In the genomic region with DNA sequence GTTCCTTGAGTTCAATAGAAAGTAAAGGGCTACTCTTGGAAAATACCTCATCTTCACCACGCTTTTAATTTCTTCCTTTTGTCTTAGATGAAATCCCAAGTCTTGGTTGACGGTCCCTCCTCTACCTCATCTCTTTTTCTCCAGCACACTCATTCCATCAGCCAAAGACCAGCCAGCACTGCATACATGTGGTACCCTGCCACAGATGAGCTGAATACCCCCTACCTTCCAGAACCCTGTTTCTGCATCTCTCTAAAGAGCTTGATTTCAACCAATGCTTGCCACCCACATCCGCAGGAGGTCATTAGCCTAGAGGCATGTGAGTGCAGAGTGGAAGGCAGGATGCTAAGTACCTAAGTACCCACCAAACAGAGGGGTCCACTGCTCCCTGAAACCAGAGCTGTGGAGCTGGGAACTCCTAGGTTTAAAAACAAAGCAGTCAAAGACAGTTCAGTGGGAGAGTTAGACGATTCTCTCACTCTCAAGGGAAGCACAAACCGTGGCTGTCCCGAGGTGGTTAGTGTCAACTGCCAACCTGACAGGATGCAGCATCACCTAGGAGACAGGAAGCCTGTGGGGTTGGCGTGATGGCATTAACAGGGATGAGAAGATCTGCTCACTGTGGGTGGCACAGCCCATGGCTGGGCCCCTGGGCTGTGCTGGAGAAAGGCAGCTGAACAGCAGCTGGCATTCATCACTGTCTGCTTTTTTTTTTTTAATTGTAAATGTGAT, we compare ENCODE assay signal across 8 mouse cellular contexts.
DNase-seq lines count a peak whose midpoint lies in the region; ATAC-seq and TF ChIP-seq lines count a peak whose summit lies in the region.

No protein-coding gene starts in this region.

- no peak for TF ChIP-seq EP300 in liver, postnatal 0 days (IDR thresholded peaks at IDR 0.05; ENCODE audit: low read depth)

- no peaks in the 10 kb centered on the region for H3K36me3 ChIP-seq in midbrain, embryonic 16.5 days (ENCODE audit: control insufficient read depth, insufficient read depth, low read length)
- no peaks in the 10 kb centered on the region for H3K36me3 ChIP-seq in liver, postnatal 0 days (replicated peaks; ENCODE audit: insufficient read depth, low read length)

- DNase-seq in frontal cortex, adult 2 months (ENCODE audit: extremely low spot score in 1 of 2, low spot score in 1 of 2): no peak
- peak; percentile 90 for DNase-seq in MN1 (ENCODE audit: low spot score)
- DNase-seq in liver, postnatal 0 days: no peak
- DNase-seq in urinary bladder, adult 18-20 months (ENCODE audit: low spot score in 2 of 2): no peak
- DNase-seq in kidney, postnatal 14 days: no peak

- no peaks in the 10 kb centered on the region for H3K27me3 ChIP-seq in midbrain, embryonic 16.5 days (ENCODE audit: control insufficient read depth, insufficient read depth, low read depth, low read length)
- H3K27me3 ChIP-seq in liver, postnatal 0 days (ENCODE audit: insufficient read depth, low read length): no peaks in the 10 kb centered on the region

- no peaks in the 10 kb centered on the region for H3K9me3 ChIP-seq in midbrain, embryonic 16.5 days (replicated peaks; ENCODE audit: control insufficient read depth, low read length, poor library complexity, severe bottlenecking)
- no peaks in the 10 kb centered on the region for H3K9me3 ChIP-seq in liver, postnatal 0 days (ENCODE audit: low read length)

- H3K9ac ChIP-seq in midbrain, embryonic 16.5 days (ENCODE audit: low read depth, low read length): no peak overlapping the region
- no peak overlapping the region for H3K9ac ChIP-seq in liver, postnatal 0 days (replicated peaks)

- TF ChIP-seq CTCF in liver, postnatal 0 days (IDR thresholded peaks at IDR 0.05; ENCODE audit: low read depth): no peak

- H3K4me1 ChIP-seq in midbrain, embryonic 16.5 days (ENCODE audit: control insufficient read depth, insufficient read depth, low read length): peaks cover 16% of the 10 kb centered on the region
- H3K4me1 ChIP-seq in liver, postnatal 0 days (ENCODE audit: insufficient read depth): no peaks in the 10 kb centered on the region; the same call in 1 of the 2 replicates

- WGBS in midbrain, embryonic 16.5 days: 33% methylated on average over 7 of the region's 7 CpGs
- WGBS in liver, postnatal 0 days (ENCODE audit: insufficient replicate concordance): 69% methylated on average over 7 of the region's 7 CpGs

- ATAC-seq in frontal cortex, adult (ENCODE audit: low TSS enrichment): 0 out of 2 replicates have a peak, but pooled peaks have one; percentile 20
- peak; percentile 25 to 37; a peak in 2 of 4 replicates for ATAC-seq in hematopoietic stem cell, adult 5-6 weeks (replicated peaks in 1 of 2; ENCODE audit: insufficient read depth in 1 of 2, low FRiP score in 2 of 2, low TSS enrichment in 1 of 2, low read depth in 1 of 2, poor library complexity in 2 of 2, severe bottlenecking in 2 of 2)
- peak; percentile 75 for ATAC-seq in midbrain, embryonic 16.5 days
- ATAC-seq in liver, postnatal 0 days: no peak

- no peak overlapping the region for H3K4me2 ChIP-seq in midbrain, embryonic 16.5 days (ENCODE audit: low read length)
- H3K4me2 ChIP-seq in liver, postnatal 0 days (ENCODE audit: low read depth, low read length): no peak overlapping the region

- peak overlapping the region; percentile 47; the same call in 1 of the 2 replicates for H3K27ac ChIP-seq in midbrain, embryonic 16.5 days (ENCODE audit: low read length)
- H3K27ac ChIP-seq in liver, postnatal 0 days (ENCODE audit: low read depth): no peak overlapping the region

- no peak overlapping the region for H3K4me3 ChIP-seq in midbrain, embryonic 16.5 days (ENCODE audit: low read depth, low read length)
- H3K4me3 ChIP-seq in liver, postnatal 0 days (ENCODE audit: low read depth, low read length): no peak overlapping the region
